Mouse (Mus musculus) urinary bladder, adult 2 months (tissue): ENCODE data around the gene Neurl1a. TPM values are rescaled to one million over a fixed set of nuclear protein-coding genes. Genes with fewer than 3 reads are reported as not detected.
"Not testable (repeated sequence)": the region's sequence is repeated elsewhere in the genome, so short reads cannot be mapped to it uniquely, and the experiment has no call there.

Experiments used
- DNase-seq: peaks from one replicate; pipeline ENCODE4 v3.0.0; 2022; ENCODE audit warnings: low spot score
- polyA plus RNA-seq: library from polyadenylated mRNA; depleted of rRNA; stranded (reverse); fragments of >200 nt; gene quantifications from 2 replicates; pipeline ENCODE4 v1.2.3, GENCODE M21; 2012; rRNA removed

The Neurl1a gene
- polyA plus RNA-seq: 22.5 and 31.0 TPM in 2 replicates

DNA sequence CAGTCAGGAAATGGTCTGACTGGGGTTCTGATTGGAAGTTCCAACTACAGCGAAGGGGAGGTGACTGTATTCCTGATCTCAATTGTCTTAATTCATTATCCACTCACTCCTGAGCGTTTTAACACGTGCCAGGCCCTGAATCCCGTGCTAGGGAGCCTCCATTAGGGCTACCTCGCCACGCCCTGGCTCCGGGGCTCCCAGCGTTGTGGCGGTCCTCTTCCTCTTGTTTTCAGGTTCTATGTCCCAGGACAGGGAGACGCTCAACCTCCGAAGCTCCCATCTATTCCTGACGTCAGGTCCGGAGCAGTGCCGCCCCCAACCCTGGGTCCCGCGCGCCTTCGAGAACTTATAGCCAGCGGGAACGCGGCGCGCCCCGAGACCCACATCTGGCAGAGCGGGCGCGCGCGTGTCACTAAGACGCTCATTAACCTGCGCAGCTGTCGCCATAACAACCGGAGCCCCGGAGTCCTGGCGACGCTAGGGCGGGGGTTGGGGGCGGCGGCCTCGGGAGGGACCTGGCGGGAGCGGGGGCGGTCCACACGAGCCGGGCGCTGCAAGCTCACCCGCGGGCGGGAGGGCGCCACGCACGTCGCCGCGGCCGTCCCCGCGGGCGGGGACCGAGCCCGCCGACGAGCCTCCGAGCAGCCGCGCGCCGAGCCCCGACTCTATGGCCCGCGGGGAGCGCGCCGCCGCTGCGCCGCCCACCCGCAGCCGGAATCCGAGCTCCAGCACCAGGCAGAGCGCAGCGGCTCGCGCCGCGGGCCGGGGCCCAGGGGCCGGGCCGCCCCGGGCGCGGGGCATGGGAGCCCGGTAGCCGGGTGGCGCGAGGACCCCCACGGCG, at the start of gene Neurl1a:
Neurl1a (plus strand) TSS at position 390 of the 841 bp plus-strand sequence.
- peak; percentile 47 for DNase-seq

DNA sequence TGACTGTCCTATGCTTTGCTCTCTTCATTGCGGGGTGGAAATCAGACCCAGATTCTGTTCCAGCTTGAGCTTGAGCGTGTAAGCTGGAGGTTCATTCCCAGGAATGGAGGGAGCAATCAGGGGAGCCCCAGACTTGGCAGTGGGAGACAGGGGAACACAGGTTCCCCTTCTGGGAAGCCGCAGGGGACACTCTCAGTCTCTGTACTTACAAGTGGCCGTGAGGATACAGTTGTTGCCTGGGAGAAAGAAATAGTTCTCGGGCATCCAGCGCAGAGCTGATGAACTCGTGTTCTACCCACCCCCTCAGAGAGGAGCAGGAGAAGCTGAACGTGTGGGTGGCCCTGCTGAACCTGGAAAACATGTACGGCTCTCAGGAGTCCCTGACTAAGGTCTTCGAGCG, 49.8 kb upstream of the Neurl1a start:
- DNase-seq: no peak

DNA sequence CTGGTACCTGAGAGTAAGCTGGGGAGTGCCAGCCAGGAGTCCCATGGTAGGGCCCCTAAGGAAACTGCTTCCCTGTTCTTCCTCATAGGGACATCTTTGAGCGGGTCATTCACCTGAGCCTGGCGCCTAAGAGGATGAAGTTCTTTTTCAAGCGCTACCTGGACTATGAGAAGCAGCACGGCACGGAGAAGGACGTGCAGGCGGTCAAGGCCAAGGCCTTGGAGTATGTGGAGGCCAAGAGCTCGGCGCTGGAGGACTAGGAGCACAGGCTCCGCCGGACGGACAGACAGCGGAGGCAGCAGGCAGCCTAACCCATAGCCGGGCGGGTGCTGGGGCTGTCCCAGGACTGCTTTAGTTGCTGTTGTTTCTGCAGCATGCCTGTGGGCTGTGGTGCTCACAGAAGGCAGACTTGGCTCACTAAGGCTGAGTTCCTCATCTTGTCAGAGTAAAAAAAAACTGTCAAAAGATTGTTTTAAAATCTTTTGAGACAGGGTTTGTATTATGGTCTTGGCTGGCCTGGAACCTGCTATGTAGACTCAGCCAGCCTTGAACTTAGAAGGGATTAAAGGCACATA, 48.0 kb upstream of the Neurl1a start:
- no peak for DNase-seq

DNA sequence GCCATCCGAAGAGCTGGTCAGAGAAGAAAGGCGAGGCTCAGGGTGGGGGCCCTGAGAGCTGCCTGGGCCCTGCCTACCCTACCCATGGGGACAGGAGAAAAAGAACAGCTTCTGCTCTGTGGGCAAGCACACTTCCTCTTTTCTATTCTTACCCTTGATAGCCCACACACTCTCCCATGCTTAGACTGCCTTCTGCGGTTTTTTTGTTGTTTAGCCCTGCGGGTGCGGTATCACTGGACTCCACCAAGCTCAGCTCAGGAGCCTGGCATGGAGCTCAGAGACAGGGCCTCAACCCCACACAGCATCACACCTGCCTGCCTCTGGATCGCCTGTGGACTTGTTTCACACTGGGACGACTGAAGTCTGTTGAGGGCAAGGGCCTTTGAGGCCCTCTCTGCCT, 45.5 kb upstream of the Neurl1a start:
- DNase-seq: no peak

DNA sequence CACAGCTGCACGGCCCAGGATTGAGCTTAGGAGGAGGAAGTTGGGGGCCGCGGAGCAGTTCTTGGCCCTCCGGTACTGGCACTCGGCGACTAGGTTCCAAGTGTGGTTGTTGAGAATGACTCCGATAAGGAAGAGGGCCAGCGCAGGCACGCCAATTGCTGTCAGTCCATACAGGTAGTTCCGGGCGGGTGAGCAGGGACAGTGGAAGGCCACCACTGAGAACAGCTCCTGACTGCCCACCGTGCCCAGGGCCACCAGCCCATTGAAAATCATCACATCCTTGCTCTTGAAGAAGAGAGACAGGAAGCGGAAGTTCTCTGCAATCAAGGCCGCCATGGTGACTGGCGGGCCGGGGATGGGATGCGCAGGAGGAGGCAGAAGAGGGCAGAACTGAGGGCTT, 43.1 kb upstream of the Neurl1a start:
- DNase-seq: no peak

DNA sequence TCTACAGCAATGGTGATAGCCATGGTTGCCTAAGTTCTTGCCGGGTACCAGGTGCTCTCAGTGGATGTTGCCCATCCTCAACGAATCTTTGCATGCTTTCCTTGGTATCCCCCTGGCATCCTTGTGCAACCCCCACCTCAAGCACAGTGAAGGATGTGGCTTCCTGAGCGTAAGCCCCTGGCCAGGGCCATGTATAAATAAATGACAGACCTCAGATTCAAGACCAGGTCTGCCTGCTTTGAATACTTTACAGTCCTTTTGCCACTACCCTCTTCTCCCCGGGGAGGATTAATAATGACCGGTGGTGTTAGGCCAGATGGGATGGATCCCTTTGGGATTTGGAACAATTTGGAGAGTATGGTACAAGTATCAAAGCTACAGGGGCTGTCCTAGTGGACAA, 42.5 kb upstream of the Neurl1a start:
- no peak for DNase-seq

DNA sequence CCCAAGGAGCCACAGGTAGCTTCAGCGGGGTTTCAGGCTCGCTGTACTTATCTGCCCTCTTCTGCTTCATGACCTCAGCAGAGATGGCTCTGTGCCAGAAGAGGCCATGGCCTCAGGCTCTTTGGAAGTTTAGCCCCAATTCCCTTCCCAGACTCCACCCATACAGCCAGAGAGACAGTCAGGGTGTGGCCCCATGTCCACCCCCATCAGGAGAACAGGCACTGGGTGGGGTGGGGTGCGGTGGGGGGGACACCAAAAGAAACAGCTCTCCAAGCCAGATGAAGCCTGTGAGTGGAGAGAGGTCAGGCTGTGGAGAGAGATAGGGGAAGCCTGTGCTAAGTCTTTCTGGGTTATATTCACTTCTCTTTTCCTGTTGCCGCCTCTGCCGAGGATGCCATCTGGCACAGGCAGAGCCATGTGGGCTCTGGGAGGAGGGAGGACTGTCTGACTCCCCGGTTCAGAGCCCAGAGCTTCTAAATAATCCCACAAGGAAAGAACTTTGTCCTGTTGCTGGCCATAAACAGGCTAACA, 41.5 kb upstream of the Neurl1a start:
- DNase-seq: no peak

DNA sequence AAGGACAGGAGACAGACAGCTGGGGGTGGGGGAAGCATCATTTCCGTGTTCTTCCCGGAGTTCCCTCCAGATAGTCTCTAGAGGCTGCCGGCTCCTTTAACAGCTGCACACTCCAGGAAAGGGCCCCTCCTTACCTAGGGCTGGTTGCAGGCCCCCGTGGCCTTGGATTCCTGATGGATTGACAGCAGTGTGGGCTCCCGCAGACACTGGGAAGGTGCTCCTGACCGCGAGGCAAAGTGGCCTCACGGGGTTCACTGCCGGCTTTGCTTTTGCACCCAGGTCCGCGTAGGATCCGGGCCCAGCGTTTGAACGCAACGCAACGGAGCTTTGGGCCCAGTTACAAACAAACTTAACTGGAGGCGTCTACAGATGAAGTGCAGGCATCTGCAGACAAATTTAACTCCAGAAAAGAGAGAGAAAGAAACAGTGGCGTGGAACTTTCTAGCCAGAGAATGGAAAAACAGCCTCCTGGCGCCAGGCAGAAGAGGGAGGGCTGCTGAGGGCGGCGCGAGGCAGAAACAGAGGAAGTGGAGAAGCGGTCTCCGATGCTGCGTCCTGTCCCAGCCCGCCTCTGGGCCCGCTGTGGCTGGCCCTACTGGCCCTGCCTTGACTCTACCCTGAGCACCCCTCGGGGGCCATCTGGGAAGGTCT, 40.7 kb upstream of the Neurl1a start, which contains the start of gene Calhm2:
Calhm2 (minus strand) TSS at position 524 of the 651 bp plus-strand sequence.
- DNase-seq: peak; percentile 45

DNA sequence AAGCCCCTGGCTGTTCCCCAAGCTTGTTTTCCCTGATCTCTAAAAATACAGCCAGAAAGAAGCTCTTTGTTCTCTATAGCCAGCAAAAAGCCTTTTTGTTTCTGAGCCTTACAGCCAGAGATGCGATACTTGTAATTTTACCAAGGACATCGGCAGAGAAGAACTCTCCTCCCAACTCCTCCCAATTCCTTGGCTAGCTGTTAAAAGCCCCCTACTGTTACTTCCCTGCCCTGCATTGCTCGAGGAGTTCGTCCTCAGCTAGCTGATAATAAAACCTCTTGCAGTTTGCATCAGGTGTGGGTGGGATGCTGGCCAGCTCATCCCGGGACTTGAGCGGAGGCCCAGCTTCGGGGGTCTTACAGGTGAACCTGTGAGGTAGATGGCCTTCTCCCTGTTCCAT, 39.0 kb upstream of the Neurl1a start:
- not testable (repeated sequence) for DNase-seq

DNA sequence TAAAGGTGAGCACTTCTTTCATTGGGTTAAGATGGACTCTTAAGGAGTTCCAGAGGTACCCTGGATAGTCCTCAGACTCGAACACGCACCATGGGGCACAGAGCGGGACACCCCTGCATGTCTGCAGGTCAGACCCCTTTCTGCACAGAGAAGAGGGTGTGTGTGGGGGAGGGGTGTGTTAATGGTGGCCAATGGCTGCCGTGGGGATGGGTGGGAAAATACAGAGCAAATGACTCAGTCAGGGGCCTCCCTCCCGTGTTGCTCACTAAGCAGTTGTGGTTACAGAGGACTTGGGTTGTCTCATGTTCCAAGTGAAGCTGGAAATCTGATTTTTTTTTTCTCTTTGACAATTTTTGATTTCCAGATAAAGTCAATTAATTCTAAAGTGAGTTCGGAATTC, 36.2 kb upstream of the Neurl1a start:
- no peak for DNase-seq

DNA sequence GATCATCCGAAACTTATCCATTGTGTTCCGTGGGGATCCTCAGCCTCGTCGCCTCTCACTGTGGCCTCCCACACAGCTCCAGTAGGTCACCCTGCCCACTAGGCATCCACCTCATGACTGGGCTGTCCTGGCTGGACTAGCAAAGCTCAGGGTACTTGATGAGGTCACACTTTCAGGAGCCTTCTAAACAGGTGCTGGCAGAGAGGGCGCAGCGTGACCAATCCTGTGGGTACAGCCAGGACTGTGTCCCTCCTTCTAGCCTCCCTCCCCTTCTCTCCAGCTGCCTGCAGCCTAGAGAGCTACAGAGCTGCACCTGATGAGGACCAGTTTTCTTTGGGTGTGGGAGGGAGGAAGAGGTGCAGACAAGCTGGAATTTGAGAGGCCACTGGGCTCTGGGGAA, 34.5 kb upstream of the Neurl1a start, which contains the start of gene Calhm1:
Calhm1 (minus strand) TSS at position 101 of the 400 bp plus-strand sequence.
- DNase-seq: no peak

DNA sequence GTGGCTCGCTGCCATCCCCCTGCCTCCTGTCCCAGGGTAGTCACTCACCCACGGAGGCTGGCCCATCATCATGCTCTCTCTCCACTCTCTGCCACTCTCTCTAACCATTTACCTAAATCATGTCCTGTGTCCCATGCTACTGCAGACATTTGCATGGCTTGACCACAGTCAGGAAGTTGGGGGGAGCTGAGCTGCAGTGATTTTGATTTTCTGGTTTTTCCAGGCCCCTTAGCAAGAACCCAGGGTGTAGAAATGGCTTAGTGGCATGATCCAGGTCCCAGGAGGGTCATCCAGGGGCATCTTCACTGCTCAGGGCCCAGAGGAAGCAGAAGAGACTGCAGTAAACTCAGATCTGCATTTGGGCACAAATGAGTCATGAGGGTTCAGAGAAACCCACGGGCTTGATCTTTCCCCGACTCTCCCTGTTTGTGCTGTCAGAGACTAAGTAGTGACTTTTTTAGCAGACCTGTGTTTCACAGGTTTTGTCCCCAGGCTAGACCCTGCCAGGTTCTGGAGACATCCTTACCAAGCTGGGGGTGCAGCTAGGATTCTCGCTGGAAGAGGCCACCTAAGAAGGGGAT, 30.3 kb upstream of the Neurl1a start:
- DNase-seq: no peak

DNA sequence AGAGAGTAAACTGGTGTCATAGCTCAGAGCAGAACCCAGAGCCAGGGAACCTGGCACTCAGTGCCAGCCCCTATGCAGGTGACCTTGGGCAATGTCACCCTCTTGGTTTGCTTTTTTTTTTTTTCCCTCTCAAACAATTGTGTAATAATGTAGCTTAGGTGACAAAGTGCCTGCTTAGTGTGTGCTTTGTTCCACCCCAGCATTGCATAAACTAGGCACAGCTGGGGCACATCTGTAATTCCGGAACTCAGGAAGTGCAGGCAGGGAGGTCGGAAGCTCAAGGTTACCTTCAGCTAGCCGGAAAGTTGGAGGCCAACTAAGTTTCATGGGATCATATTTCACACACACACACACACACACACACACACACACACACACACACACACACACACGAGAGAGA, 28.8 kb upstream of the Neurl1a start:
- DNase-seq: no peak

DNA sequence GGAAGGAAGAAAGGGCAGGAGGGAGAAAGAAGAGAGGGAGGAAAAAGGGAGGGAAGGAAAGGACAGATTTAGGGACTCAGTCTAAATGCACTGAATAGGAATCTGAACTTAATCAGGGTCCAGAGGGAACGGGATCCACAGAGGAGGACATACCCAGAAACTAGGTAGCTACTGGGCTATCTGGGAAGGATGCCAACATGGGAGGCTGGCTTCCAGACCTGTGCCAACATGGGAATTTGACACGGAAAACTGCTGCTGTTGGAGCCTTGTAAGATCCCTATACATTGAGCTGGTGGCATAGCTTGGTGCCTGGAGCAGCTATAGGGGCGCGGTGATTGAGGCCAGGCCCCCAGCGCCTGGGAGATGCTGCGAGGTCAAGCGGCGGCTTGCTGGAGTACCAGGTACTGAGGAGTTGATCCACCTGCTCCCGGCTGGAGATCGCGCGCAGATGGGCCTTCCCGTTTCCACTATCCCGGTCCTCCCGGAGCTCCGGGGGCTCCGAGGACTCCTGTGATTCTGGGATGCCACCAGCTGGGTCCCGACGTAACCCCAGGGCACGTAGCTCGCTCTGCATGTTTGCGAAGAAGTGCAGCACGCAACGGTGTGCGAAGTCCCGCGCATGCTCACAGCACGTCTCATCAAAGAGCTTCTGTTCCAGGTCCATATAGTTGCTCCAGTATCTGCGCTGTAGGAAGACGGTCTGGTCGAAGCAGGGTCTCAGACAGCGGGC, 27.1 kb upstream of the Neurl1a start:
- no peak for DNase-seq

DNA sequence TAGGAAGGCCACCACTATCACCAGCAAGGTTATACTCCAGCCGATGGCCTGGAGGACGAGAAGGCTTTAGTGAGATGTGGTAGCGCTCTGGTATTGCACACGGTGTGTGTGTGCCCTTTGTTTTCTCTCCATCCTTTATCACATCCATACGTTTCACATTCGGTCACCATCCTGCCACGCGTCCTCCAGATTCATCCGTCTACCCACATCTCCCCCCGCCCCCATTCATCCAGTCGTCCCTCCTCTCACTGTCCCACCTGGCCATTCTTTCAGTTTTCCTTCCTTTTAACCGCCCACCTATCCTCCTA, 26.6 kb upstream of the Neurl1a start:
- DNase-seq: no peak

DNA sequence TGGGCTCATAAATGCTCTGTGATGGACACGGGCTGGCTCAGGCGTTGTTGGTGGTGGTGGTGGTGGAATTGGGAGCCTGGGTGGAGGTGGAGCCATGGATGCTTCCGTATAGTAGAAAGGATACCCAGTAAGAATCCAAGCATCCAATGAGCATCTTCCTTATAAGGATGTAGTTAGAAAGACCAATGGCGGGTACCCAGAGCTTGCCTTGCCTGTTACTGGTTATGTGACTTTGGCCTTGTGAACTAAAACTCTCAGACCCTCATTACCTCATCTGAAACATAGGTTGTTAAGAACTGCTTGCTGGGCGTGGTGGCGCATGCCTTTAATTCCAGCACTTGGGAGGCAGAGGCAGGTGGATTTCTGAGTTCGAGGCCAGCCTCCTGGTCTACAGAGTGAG, 24.9 kb upstream of the Neurl1a start:
- DNase-seq: no peak

DNA sequence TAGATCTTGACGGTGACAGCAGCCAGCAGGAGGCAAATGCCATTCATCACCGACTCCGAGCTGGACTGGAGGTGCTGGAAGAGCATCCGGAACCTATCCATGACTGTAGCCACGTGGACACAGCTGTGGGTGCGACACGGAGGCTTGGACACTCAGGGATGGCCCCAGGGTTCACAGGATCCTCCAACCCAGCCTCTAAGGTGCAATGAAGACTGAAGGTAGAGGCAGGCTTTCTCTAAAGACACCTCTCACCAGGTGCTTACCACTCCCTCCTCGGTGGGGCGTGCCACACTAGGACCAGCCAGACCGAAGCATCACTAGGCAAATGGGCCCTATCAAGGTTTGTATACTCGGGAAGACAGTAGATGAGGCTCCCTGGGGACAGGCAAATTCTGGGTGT, 21.0 kb upstream of the Neurl1a start, which contains the start of gene Calhm3:
Calhm3 (minus strand) TSS at position 101 of the 400 bp plus-strand sequence.
- DNase-seq: no peak

DNA sequence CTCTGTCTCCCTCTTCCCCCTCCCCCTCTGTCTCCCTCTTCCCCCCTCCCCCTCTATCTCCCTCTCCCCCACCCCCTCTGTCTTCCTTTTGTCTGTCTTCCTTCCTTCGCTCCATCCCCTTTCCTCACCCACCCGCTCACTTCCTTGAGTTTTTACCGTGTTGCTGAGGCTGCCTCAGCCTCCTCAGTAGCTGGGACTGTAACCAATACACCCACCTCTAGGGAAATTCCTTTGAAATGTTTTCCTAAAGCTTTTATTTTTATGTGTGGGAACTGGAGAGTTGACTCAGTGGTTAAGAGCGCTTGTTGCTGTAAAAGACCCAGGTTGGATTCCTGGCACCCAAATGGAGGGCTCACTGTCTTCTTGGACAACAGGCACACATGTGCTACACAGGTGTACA, 17.0 kb upstream of the Neurl1a start:
- DNase-seq: no peak

DNA sequence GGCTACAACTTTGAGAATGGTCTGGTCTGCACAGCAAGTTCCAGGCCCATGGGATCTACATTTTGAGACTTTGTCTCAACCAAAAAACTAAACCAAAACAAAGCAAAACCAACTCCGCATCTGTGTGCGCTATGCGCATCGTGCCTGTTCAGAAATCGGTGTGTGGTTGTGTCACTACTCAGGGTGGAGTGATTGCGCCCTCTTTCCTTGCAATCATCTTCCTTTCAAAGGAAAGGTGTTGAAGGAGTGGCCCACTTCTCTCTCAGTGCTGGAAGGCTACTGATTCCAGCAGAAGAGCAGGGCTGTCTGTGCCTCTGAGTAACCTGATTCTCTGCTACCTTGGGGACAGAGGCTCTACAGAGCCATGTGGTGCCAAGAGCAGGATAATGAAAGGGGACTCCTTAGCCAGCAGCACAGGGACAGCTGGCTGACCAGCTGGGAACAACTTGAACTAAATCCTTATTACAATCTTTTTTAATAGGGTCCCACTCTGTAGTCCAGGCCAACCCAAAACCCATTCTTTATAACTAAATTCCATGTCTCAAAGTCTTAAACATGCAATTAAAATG, 15.4 kb upstream of the Neurl1a start:
- no peak for DNase-seq

DNA sequence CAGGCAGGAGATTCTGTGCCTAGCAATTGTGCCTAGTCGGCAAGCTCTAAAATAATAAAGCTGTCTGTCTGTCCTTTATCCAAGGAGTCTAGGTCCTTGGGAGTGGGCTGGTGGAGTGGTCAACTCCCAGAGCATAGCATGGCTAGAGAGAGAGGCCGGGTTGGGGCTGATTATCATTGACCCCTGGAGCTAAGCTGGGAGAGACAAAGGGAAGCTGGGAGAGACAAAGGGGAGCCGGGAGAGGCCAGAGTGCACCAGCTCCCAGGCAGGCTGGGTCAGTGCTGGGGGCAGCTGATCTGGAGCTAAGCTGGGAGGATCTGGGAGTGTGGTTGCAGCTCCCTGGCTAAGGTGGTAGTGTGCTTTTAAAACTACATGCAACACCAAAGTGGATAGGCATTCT, 11.9 kb upstream of the Neurl1a start:
- DNase-seq: no peak

DNA sequence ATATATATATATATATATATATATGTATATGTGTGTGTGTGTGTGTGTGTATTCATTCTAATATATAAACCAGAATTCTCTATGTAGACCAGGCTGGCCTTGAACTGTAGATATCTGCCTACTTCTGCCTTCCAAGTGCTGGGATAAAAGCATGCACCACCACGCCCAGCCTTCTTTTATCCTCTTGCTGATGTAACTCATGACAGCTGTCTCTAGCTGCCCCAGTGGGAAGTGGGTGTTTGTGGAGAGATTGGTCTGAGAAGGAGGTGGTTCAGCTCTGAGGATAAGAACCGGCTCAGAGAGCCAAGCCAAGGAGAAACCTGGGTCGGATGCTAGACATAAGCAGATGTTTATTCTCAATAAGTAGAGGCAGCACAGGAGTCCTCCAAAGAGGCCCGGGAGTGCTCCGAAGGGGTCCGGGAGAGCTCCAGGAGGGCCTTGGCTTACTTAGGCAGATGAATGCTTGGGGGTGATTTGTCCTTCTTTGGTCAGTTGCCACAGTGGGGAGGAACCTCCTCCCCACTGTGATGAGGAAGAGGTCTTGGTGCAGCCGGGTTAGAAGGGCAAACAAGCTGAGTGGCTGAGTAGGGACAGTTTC, 10.9 kb upstream of the Neurl1a start:
- DNase-seq: no peak
